Mouse (Mus musculus): ENCODE data around the gene Jade1.

Gene Jade1

GRCm38 (mm10) chr3:41574720-41575435 lies 19.3 kb downstream of the Jade1 start:
- no peak for DNase-seq (ENCODE audit: low read depth in 1 of 2, low spot score in 2 of 2)

GRCm38 (mm10) chr3:41575971-41576370 lies 20.4 kb downstream of the Jade1 start:
- no peak for DNase-seq (ENCODE audit: low read depth in 1 of 2, low spot score in 2 of 2)

GRCm38 (mm10) chr3:41577240-41577639 lies 21.7 kb downstream of the Jade1 start:
- DNase-seq (ENCODE audit: low read depth in 1 of 2, low spot score in 2 of 2): no peak

GRCm38 (mm10) chr3:41579873-41580272 lies 24.3 kb downstream of the Jade1 start:
- DNase-seq (ENCODE audit: low read depth in 1 of 2, low spot score in 2 of 2): no peak

- no peak for DNase-seq (ENCODE audit: low read depth in 1 of 2, low spot score in 2 of 2)
Measured at GRCm38 (mm10) chr3:41580401-41581323, 25.1 kb downstream of the Jade1 start.

GRCm38 (mm10) chr3:41581436-41581835 lies 25.9 kb downstream of the Jade1 start:
- DNase-seq (ENCODE audit: low read depth in 1 of 2, low spot score in 2 of 2): no peak

- no peak for DNase-seq (ENCODE audit: low read depth in 1 of 2, low spot score in 2 of 2)
Measured at GRCm38 (mm10) chr3:41582256-41582655, 26.7 kb downstream of the Jade1 start.

GRCm38 (mm10) chr3:41583092-41583491 lies 27.6 kb downstream of the Jade1 start:
- DNase-seq (ENCODE audit: low read depth in 1 of 2, low spot score in 2 of 2): no peak

- DNase-seq (ENCODE audit: low read depth in 1 of 2, low spot score in 2 of 2): no peak
Measured at GRCm38 (mm10) chr3:41583621-41584020, 28.1 kb downstream of the Jade1 start.

GRCm38 (mm10) chr3:41585548-41585947 lies 30.0 kb downstream of the Jade1 start:
- no peak for DNase-seq (ENCODE audit: low read depth in 1 of 2, low spot score in 2 of 2)

- no peak for DNase-seq (ENCODE audit: low read depth in 1 of 2, low spot score in 2 of 2)
Measured at GRCm38 (mm10) chr3:41586330-41586729, 30.8 kb downstream of the Jade1 start.

- DNase-seq (ENCODE audit: low read depth in 1 of 2, low spot score in 2 of 2): no peak
Measured at GRCm38 (mm10) chr3:41586917-41587316, 31.4 kb downstream of the Jade1 start.

GRCm38 (mm10) chr3:41587588-41587987 lies 32.1 kb downstream of the Jade1 start:
- no peak for DNase-seq (ENCODE audit: low read depth in 1 of 2, low spot score in 2 of 2)

GRCm38 (mm10) chr3:41588495-41588894 lies 33.0 kb downstream of the Jade1 start:
- DNase-seq (ENCODE audit: low read depth in 1 of 2, low spot score in 2 of 2): no peak

GRCm38 (mm10) chr3:41589246-41589914 lies 33.8 kb downstream of the Jade1 start:
- DNase-seq (ENCODE audit: low read depth in 1 of 2, low spot score in 2 of 2): no peak

- no peak for DNase-seq (ENCODE audit: low read depth in 1 of 2, low spot score in 2 of 2)
Measured at GRCm38 (mm10) chr3:41589988-41590387, 34.5 kb downstream of the Jade1 start.

GRCm38 (mm10) chr3:41590695-41591559 lies 35.4 kb downstream of the Jade1 start:
- DNase-seq (ENCODE audit: low read depth in 1 of 2, low spot score in 2 of 2): no peak

GRCm38 (mm10) chr3:41591651-41592170 lies 36.2 kb downstream of the Jade1 start:
- no peak for DNase-seq (ENCODE audit: low read depth in 1 of 2, low spot score in 2 of 2)

- no peak for DNase-seq (ENCODE audit: low read depth in 1 of 2, low spot score in 2 of 2)
Measured at GRCm38 (mm10) chr3:41592805-41593204, 37.3 kb downstream of the Jade1 start.

GRCm38 (mm10) chr3:41594097-41594879 lies 38.8 kb downstream of the Jade1 start:
- no peak for DNase-seq (ENCODE audit: low read depth in 1 of 2, low spot score in 2 of 2)

Data from monocyte, adult 2 months (primary cell).